Mouse (Mus musculus) monocyte, adult 2 months (primary cell): ENCODE data around the gene Ubp1.

Source experiments
- DNase-seq, 2 experiments: peaks; one replicate each; pipeline ENCODE4 v3.0.0; 2022; ENCODE audit warnings: low spot score in 2 of 2, low read depth in 1 of 2

Ubp1 gene

GRCm38 (mm10) chr9:114011203-114011602, 80.5 kb downstream of the Ubp1 start:
- no peak for DNase-seq

- no peak for DNase-seq
Measured at GRCm38 (mm10) chr9:114014034-114014433, 83.3 kb downstream of the Ubp1 start.

GRCm38 (mm10) chr9:114015724-114016123, 85.0 kb downstream of the Ubp1 start:
- no peak for DNase-seq

GRCm38 (mm10) chr9:114016402-114016801, 85.7 kb downstream of the Ubp1 start:
- peak in 1 of 2 experiments; percentile 16 for DNase-seq

GRCm38 (mm10) chr9:114019012-114019762, 88.5 kb downstream of the Ubp1 start:
- no peak for DNase-seq

GRCm38 (mm10) chr9:114022141-114022540, 91.4 kb downstream of the Ubp1 start:
- DNase-seq, result no peak

GRCm38 (mm10) chr9:114025182-114025581, 94.4 kb downstream of the Ubp1 start:
- no peak for DNase-seq

GRCm38 (mm10) chr9:114025846-114026245, 95.1 kb downstream of the Ubp1 start:
- DNase-seq, result no peak

GRCm38 (mm10) chr9:114026261-114026934, 95.7 kb downstream of the Ubp1 start:
- peak; percentile 42 to 48 for DNase-seq
